Mouse (Mus musculus): ENCODE measurements around the gene Tal1.

Gene Tal1

DNA sequence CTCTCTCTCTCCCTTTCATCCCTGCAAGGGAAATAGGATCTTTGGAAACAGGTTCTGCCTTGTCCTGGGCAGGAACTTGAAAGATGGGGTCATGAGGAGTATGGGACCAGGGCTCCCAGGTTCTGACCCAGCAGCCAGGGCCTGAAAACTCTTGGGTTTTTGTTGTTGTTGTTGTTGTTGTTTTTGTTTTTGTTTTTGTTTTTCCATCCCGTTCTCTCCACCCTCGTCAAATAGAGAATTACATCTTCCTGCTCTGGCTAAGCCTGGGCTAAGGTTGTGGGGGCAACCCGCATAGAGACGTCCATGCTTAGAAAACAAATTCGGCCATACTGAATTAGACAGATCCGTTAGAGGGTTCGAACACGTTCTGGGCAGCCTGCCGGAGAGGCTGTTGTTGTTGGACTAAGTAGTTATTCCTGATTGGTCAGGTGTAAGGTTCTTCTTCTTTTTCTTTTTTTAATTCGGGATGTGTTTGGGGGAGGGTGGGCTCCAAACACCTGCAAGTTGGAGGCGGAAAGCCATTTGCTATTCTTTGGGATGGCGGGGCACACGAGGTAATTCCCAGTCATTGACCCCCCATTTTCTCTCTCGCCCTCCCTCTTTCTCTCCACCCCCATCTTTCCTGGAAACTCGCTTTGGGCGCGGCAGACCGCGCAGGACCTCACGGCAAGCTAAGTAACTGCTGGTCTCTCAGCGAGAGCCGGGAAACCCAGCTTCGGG lies 2.8 kb downstream of the Tal1 start:
- TF ChIP-seq GATA4 (IDR thresholded peaks at IDR 0.05; ENCODE audit: insufficient replicate concordance, low read length): no peak

DNA sequence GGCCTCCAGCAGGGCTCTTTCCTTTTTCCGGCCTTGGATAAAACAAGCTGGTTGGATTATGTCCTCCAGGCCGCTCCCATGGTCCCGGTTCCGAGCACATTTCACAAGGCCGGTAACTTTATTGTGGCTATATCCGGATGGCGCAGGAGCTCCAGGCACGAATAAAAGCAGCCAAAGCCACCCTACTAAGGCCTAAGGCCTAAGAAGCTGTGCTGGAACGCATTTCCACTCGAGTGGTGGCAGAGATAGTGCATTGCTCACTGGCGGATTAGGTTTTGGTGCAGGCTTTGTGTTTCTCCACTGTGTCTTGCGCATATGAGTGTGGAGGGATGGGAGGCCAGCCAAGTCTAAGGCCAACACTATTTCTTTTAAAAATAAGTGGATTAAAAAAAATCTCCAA lies 3.6 kb downstream of the Tal1 start:
- TF ChIP-seq GATA4 (IDR thresholded peaks at IDR 0.05; ENCODE audit: insufficient replicate concordance, low read length): no peak

DNA sequence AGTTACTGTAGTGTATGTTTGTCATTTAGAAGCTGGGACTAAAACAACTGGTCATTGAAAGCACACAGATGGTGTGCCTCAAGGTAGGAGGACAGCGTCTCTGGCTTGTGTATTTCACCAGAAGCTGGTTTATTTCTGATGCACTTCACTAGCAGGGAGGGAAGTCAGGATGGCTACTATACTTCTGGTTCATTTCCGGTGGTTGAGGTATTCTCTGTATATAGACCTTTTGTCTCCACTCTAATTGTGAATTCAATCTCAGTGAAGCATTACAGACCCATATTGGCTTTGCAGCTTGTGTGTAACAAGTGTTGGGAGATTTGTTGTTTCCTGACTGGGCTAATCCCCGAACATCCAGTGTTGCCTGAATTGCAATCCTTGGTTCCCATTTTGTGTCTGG lies 4.5 kb downstream of the Tal1 start:
- TF ChIP-seq GATA4 (IDR thresholded peaks at IDR 0.05; ENCODE audit: insufficient replicate concordance, low read length): no peak

DNA sequence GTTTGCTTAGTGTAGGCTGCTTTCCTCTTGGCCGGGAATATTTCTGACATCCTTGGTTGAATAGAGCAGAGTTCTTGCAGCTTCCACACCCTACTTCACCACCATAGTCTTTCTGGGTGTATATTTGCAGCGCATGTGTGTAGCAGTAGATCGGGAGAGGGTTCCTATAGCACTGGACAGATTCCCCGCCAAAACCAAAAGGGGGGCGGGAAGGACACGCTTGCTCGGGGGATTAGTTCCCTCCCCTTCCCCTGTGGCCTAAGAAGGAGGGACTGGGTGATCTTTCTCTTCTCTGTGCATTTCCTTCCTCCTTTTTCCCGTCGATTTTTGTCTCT lies 6.3 kb downstream of the Tal1 start:
- TF ChIP-seq GATA4 (IDR thresholded peaks at IDR 0.05; ENCODE audit: insufficient replicate concordance, low read length): no peak

DNA sequence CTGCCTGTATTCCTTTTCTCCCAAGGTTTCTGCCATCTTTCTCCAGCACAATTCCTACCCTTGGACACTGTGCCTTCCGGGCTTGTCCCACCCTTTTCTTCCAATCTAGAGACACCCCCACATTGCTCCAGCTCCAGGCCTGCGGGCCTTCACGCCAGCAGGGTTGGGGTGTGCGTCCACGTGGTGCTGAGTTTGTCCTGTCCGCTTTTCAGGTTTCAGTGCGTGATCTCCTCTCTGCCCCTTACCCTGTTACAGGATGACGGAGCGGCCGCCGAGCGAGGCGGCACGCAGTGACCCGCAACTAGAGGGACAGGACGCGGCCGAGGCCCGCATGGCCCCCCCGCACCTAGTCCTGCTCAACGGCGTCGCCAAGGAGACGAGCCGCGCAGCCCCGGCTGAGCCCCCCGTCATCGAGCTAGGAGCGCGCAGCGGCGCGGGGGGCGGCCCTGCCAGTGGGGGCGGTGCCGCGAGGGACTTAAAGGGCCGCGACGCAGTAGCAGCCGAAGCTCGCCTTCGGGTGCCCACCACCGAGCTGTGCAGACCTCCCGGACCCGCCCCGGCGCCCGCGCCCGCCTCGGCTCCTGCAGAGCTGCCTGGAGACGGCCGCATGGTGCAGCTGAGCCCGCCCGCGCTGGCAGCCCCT lies 6.8 kb downstream of the Tal1 start:
- no peak for TF ChIP-seq GATA4 (IDR thresholded peaks at IDR 0.05; ENCODE audit: insufficient replicate concordance, low read length)

DNA sequence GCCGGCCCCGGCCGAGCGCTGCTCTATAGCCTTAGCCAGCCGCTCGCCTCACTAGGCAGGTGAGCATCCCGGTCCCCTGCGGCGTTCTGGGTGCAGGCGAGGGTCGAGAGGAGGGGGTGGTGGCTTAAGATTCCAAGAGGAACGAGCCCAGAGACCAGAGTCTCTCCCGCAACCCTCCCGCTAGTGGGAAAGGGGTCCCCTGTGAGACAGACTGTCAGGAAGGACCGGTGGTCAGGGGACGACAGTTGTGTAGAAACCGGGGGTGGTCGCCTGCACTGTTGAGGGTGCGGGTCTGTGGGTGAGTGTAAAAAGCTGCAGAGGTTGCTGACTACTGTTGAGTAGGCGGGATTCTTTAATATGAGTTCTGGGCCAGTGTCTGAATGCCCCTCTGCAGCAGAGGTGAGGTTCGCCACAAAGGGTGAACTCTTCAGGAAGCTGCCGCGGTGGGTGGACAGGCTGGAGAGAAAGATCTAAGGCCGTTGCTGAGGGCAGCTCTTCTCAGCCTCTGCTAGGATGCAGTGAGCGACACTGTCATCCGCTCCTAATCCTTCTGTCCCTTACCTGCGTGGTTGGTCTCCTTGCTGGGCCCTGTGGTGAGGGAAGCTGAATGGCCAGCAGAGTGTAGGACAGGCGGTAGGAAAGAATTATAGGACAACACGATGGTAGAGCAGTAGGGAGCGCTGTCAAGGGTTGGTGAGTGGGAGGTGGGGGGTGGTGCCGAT lies 7.5 kb downstream of the Tal1 start:
- no peak for TF ChIP-seq GATA4 (IDR thresholded peaks at IDR 0.05; ENCODE audit: insufficient replicate concordance, low read length)

DNA sequence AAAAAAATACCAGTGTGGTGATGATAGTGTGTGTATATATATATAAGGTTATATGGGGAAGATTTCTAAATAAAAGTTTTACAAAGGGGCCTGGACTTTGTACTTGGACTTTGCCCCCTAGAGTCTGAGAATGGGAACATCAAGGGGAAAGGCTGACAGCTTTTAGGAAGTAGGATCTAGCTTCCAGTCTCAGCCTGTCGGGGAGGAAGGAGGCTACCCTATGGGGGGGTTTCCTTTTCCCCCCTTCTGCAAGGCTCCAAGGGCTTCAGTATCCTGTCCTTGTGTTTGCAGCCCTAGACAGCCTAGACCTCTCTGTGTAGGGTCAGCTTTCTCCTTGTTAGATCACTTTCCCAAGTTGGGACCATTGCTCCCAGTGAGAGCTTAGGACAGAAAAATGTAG lies 15.4 kb downstream of the Tal1 start:
- no peak for TF ChIP-seq GATA4 (IDR thresholded peaks at IDR 0.05; ENCODE audit: insufficient replicate concordance, low read length)

DNA sequence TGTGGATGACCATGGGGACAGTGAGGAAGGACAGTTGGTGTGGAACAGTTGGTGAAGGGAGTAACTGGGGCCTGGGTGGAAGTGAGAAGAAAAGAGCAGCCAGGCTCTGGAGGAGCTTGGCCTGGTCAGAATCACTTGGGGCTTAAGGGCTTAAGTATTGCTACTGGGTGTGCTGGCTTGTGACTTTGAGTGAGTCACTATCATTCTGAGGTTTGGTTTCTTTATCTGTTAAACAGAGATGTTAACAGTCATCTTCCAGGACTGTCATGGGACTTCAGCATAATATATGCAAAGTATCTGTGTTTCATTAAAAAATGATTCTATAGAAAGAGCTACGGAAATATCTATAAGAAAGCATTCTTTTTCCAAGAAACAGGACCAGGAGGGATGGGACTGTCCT lies 18.6 kb downstream of the Tal1 start:
- TF ChIP-seq GATA4 (IDR thresholded peaks at IDR 0.05; ENCODE audit: insufficient replicate concordance, low read length): no peak

DNA sequence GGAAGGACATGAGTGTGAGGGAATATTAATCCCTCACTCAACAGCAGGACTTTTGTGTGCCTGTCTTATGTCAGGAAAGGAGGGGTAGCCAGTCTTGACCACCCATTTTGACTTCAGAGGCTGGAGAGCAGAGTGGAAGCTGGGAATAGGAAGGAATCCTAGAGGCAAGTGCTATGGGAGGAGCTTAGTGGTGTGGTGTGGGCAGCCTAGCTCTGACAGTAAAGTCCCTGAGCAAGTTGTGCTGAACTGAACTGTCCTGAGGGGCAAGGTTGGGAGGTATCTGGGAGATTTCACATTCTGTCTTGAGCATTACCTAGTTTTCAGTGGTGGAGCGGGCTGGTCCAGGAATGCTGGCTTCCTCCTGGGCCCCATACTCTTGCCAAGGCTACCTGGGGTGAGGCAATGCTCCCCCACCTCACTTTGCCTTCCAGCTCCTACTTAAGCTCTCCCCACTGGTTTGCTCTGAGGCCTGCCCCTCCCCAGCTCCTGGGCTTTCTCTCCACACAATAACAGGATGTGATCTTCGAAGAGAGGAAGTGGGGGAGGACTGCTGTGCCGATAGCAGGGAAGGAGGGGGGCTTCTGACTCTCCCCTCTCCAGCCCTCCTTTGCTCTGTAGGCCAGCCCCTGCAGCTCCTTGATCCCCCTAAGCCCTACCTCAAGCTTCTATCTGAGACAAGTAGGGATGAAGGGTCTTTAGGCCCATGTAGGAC lies 19.1 kb downstream of the Tal1 start:
- peak; percentile 83; the same call in 1 of the 2 replicates for TF ChIP-seq GATA4 (IDR thresholded peaks at IDR 0.05; ENCODE audit: insufficient replicate concordance, low read length)

DNA sequence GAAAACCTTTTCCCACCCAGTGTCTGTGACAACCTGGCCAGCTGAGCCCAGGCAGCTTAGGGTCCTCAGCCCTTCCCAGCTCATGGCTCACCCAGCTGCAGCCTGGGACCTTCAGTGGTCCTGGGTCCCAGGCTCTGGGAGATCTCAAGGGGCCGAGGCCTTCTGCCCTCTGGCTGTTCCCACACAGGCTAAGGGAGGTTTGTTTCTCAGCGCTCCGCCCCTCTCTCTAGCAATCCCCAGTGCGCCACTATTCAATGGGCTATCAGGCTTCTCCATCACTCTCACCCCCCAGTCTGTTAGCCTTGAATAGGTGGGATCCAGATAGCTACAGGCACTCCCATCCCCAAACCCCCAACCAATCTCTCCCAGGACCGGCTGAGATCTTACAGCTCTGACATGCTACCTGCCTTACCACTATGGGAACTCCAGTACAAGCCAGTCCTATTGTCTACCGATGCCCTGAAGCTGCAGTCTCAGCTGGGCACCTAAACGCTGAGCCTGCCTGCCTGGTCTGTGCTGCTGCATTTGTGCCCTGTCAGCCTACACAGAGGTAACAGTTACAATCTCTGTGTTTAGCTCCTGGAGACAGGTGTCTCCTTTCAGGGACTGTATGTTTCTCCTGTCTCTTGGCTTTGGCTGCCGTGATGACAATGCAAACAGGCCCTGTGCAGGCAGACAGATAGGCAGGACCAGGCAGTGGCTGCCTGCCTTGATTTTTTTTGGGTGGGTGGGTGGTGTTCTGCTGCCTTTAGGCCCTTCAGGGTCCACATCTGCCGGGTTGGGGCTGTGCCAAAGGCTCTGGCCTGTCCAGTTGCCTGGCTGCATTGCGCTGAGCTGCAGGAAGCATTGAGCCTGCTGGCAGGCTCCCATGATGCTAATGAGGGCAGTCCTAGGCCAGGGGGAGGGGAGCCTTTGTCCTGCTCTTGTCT lies 22.9 kb downstream of the Tal1 start:
- TF ChIP-seq GATA4 (IDR thresholded peaks at IDR 0.05; ENCODE audit: insufficient replicate concordance, low read length): no peak

DNA sequence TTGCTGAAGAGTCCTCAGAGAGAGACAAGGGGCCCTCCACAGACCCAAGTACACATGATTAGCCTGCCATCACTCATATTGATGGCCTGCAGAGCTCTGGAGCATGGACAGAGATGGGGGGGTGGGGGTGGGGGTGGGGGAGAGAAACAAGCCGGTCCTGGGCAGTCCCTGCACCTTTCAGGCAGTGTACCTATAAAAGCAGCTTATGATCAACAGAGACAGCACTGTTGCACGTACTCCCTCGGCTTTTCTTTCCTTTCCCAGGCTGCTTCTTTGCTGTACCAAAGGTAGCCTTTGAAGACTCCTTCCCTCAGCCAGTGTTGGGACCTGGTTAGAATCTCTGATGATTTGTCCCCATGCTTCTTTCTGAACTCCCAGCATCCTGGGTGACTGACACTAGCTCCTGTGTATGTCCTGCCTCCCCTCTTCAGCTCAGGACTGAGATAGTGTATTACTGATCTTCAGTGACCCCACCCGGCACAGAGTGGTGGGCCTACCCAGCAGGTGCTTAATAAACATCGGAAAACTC lies 23.7 kb downstream of the Tal1 start:
- TF ChIP-seq GATA4 (IDR thresholded peaks at IDR 0.05; ENCODE audit: insufficient replicate concordance, low read length): no peak

DNA sequence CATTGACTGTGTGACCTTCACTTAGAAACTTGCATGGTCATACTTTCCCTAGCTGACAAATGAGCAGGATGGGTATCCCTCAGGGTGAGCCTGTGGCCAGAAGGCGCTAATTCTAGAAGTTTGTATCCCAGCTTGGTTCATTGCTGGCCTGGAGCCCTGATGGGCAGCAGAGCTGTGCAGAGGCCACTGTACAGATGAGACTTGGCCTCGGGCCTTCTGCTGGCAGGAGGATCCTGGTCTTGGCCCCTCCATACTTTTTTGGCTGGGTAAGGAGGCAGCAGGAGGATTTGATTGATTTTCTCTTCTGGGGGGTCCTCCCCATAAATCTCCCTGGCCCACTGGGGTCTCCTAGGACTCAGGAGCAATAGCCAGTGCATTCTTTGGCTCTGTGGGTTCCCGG lies 26.8 kb downstream of the Tal1 start:
- no peak for TF ChIP-seq GATA4 (IDR thresholded peaks at IDR 0.05; ENCODE audit: insufficient replicate concordance, low read length)

DNA sequence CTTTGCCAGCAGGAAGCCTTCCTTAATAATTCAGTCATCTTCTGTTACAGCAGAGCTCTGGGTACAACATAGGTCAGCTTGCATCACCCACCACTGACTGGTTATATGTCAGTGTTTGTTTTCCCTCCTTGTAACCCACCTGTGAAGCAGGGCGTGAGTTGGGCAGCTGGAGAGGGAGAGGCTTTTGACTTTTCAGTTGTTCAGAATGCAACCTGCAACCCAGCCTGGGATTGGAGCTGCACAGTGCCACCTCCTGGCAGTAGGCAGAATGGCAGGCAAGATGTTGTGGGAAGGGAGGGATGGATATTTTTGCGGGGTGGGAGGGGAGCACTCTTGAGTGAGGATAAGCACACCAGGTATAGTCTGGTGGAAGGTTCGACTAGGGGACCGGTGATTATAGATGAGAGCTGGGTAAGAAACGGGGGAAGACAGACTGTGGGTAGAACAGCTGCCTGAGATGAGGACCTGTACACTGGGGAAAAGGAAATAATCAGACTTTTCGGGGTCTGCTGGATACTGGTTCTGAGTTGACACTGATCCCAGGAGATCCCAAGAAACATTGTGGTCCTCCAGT lies 29.4 kb downstream of the Tal1 start:
- no peak for TF ChIP-seq GATA4 (IDR thresholded peaks at IDR 0.05; ENCODE audit: insufficient replicate concordance, low read length)

DNA sequence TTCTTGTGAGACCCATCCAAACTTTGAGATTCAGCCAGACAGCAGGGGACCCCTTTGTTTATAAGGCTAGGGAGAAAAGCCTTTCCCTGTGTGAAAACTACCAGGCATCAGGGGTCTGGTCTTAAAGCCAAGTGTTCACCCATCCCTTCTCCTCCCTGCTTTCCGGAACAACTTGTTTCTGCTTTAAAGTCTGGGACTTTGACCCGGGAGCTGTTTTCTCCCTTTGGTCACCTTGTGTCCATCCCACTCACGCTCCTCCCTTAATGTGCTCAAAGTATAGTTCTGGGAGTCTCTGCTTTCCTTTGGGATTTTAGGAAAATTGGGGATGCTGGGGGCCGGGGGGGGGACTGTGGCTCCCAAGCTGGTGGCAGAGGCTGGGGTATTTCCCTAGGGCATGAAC lies 30.0 kb downstream of the Tal1 start:
- no peak for TF ChIP-seq GATA4 (IDR thresholded peaks at IDR 0.05; ENCODE audit: insufficient replicate concordance, low read length)
